Mouse (Mus musculus): Measurements from ENCODE around the gene Rapgef6.

The Rapgef6 gene

GRCm38 (mm10) chr11:54690171-54690570 lies 167.5 kb downstream of the Rapgef6 start:
- in situ Hi-C loops (cut with MboI; ENCODE audit: low sequenced_read_pairs), result no loop called here

GRCm38 (mm10) chr11:54691179-54691578 lies 168.5 kb downstream of the Rapgef6 start:
- in situ Hi-C loops (cut with MboI; ENCODE audit: low sequenced_read_pairs), result no loop called here

GRCm38 (mm10) chr11:54693696-54694095 lies 171.0 kb downstream of the Rapgef6 start:
- in situ Hi-C loops (cut with MboI; ENCODE audit: low sequenced_read_pairs), result no loop called here

GRCm38 (mm10) chr11:54694291-54694690 lies 171.6 kb downstream of the Rapgef6 start:
- in situ Hi-C loops (cut with MboI; ENCODE audit: low sequenced_read_pairs), result no loop called here

GRCm38 (mm10) chr11:54695951-54696350 lies 173.3 kb downstream of the Rapgef6 start:
- in situ Hi-C loops (cut with MboI; ENCODE audit: low sequenced_read_pairs), result no loop called here

- in situ Hi-C loops (cut with MboI; ENCODE audit: low sequenced_read_pairs), result no loop called here
These were observed 175.0 kb downstream of the Rapgef6 start for GRCm38 (mm10) chr11:54697611-54698010.

- in situ Hi-C loops (cut with MboI; ENCODE audit: low sequenced_read_pairs), result no loop called here
These were observed 176.0 kb downstream of the Rapgef6 start for GRCm38 (mm10) chr11:54698636-54699035.

GRCm38 (mm10) chr11:54699972-54700371 lies 177.3 kb downstream of the Rapgef6 start:
- in situ Hi-C loops (cut with MboI; ENCODE audit: low sequenced_read_pairs), result loop anchor here (10.0 kb wide), 1 partner anchor 165 kb away; the partner anchor contains the start of genes Hint1 and Lyrm7

GRCm38 (mm10) chr11:54701848-54702247 lies 179.2 kb downstream of the Rapgef6 start:
- in situ Hi-C loops (cut with MboI; ENCODE audit: low sequenced_read_pairs), result loop anchor here (10.0 kb wide), 1 partner anchor 163 kb away; the partner anchor contains the start of genes Hint1 and Lyrm7

- in situ Hi-C loops (cut with MboI; ENCODE audit: low sequenced_read_pairs), result loop anchor here (10.0 kb wide), 1 partner anchor 161 kb away; the partner anchor contains the start of genes Hint1 and Lyrm7
These were observed 180.7 kb downstream of the Rapgef6 start for GRCm38 (mm10) chr11:54703306-54703705.

GRCm38 (mm10) chr11:54708153-54708552 lies 185.5 kb downstream of the Rapgef6 start:
- in situ Hi-C loops (cut with MboI; ENCODE audit: low sequenced_read_pairs), result loop anchor here (10.0 kb wide), 1 partner anchor 157 kb away; the partner anchor contains the start of genes Hint1 and Lyrm7

- in situ Hi-C loops (cut with MboI; ENCODE audit: low sequenced_read_pairs), result loop anchor here (10.0 kb wide), 1 partner anchor 155 kb away; the partner anchor contains the start of genes Hint1 and Lyrm7
These were observed 187.0 kb downstream of the Rapgef6 start for GRCm38 (mm10) chr11:54709645-54710044.

- in situ Hi-C loops (cut with MboI; ENCODE audit: low sequenced_read_pairs), result no loop called here
These were observed 188.1 kb downstream of the Rapgef6 start for GRCm38 (mm10) chr11:54710512-54711293.

GRCm38 (mm10) chr11:54712849-54713248 lies 190.2 kb downstream of the Rapgef6 start:
- in situ Hi-C loops (cut with MboI; ENCODE audit: low sequenced_read_pairs), result no loop called here

GRCm38 (mm10) chr11:54717893-54718292 lies 195.2 kb downstream of the Rapgef6 start:
- in situ Hi-C loops (cut with MboI; ENCODE audit: low sequenced_read_pairs), result no loop called here

- in situ Hi-C loops (cut with MboI; ENCODE audit: low sequenced_read_pairs), result no loop called here
These were observed 196.0 kb downstream of the Rapgef6 start for GRCm38 (mm10) chr11:54718601-54719000.

- in situ Hi-C loops (cut with MboI; ENCODE audit: low sequenced_read_pairs), result no loop called here
These were observed 199.4 kb downstream of the Rapgef6 start for GRCm38 (mm10) chr11:54722057-54722456.

- in situ Hi-C loops (cut with MboI; ENCODE audit: low sequenced_read_pairs), result no loop called here
These were observed 201.8 kb downstream of the Rapgef6 start for GRCm38 (mm10) chr11:54724353-54725034.

GRCm38 (mm10) chr11:54726571-54727062 lies 204.0 kb downstream of the Rapgef6 start:
- in situ Hi-C loops (cut with MboI; ENCODE audit: low sequenced_read_pairs), result no loop called here

GRCm38 (mm10) chr11:54727327-54727901 lies 204.8 kb downstream of the Rapgef6 start:
- in situ Hi-C loops (cut with MboI; ENCODE audit: low sequenced_read_pairs), result no loop called here

GRCm38 (mm10) chr11:54728371-54728770 lies 205.7 kb downstream of the Rapgef6 start:
- in situ Hi-C loops (cut with MboI; ENCODE audit: low sequenced_read_pairs), result no loop called here
